ENCODE assay signal across 25 mouse cellular contexts in genomic region chr6:137621021-137621420, GRCm38 (mm10).
"Had no signal": no experiment of that assay in that cellular context is flagged by ENCODE, and none has a peak within 500 bp of the region (broad histone marks: within the 10 kb centered on the region; RNA-seq: fewer than 3 reads in every experiment).

No protein-coding gene starts in this region.

- H3K27ac ChIP-seq: heart, adult 2 months; heart, embryonic 13.5 days; heart, embryonic 15.5 days; hindbrain, embryonic 13.5 days; hindbrain, embryonic 15.5 days; hindbrain, postnatal 0 days; kidney, embryonic 15.5 days; kidney, postnatal 0 days; limb, embryonic 13.5 days; limb, embryonic 15.5 days; liver, embryonic 13.5 days had no signal

- H3K4me1 ChIP-seq: heart, embryonic 13.5 days; heart, embryonic 15.5 days; hindbrain, embryonic 13.5 days; hindbrain, embryonic 15.5 days; kidney, embryonic 15.5 days; limb, embryonic 13.5 days; limb, embryonic 15.5 days; liver, embryonic 13.5 days had no signal

- H3K4me3 ChIP-seq: heart, adult 2 months; heart, embryonic 13.5 days; heart, embryonic 15.5 days; hindbrain, embryonic 13.5 days; hindbrain, embryonic 15.5 days; kidney, embryonic 15.5 days; limb, embryonic 13.5 days; limb, embryonic 15.5 days; liver, embryonic 13.5 days had no signal

- H3K4me2 ChIP-seq: heart, embryonic 11.5 days; heart, embryonic 13.5 days; heart, embryonic 15.5 days; hindbrain, embryonic 13.5 days; hindbrain, embryonic 15.5 days; kidney, embryonic 15.5 days; limb, embryonic 13.5 days; limb, embryonic 15.5 days; liver, embryonic 13.5 days had no signal

- H3K36me3 ChIP-seq: heart, embryonic 13.5 days; heart, embryonic 15.5 days; hindbrain, embryonic 13.5 days; hindbrain, embryonic 15.5 days; kidney, embryonic 15.5 days; limb, embryonic 13.5 days; limb, embryonic 15.5 days; liver, embryonic 13.5 days had no signal

- H3K9me3 ChIP-seq: heart, embryonic 13.5 days; heart, embryonic 15.5 days; hindbrain, embryonic 13.5 days; hindbrain, embryonic 15.5 days; kidney, embryonic 15.5 days; limb, embryonic 13.5 days; limb, embryonic 15.5 days; liver, embryonic 13.5 days had no signal

- H3K27me3 ChIP-seq: heart, embryonic 13.5 days; heart, embryonic 15.5 days; hindbrain, embryonic 13.5 days; hindbrain, embryonic 15.5 days; kidney, embryonic 15.5 days; limb, embryonic 13.5 days; limb, embryonic 15.5 days; liver, embryonic 13.5 days had no signal

- H3K9ac ChIP-seq: heart, embryonic 13.5 days; heart, embryonic 15.5 days; hindbrain, embryonic 13.5 days; hindbrain, embryonic 15.5 days; kidney, embryonic 15.5 days; limb, embryonic 13.5 days; limb, embryonic 15.5 days; liver, embryonic 13.5 days had no signal

- ATAC-seq: hindbrain, postnatal 0 days; intestine, embryonic 16.5 days had no signal

- DNase-seq: gastrocnemius, postnatal 14 days; gastrocnemius, postnatal 36 days; heart, adult 2 months; heart, postnatal 14 days; heart, postnatal 36 days; kidney, adult 11 months; kidney, adult 2 months; kidney, adult 9 months; kidney, postnatal 14 days; kidney, postnatal 36 days; layer of hippocampus, adult 9-11 months; layer of hippocampus, postnatal 36 days; left cerebral cortex, postnatal 4 days; liver, embryonic 13.5 days had no signal
